Mouse (Mus musculus): Measurements from ENCODE around the gene Ptprn2. TPM values are rescaled to one million over a fixed set of nuclear protein-coding genes. Genes with fewer than 3 reads are reported as not detected.

Ptprn2 gene
- polyA plus RNA-seq, 1 experiment = 0.37 TPM

GRCm38 (mm10) chr12:117257205-117257920 lies 771.8 kb downstream of the Ptprn2 start:
- Histone ChIP-seq H3K9me3 (replicated peaks; ENCODE audit: control insufficient read depth, insufficient read depth, low read length, poor library complexity, severe bottlenecking) (no peaks in the 10 kb centered on the region), H3K4me1 (ENCODE audit: control insufficient read depth, insufficient read depth, low read length) (peaks cover 12% of the 10 kb centered on the region), H3K9ac (ENCODE audit: low read depth, poor library complexity, severe bottlenecking) (0 out of 2 replicates have a peak overlapping the region, but pooled peaks have one; percentile 10), H3K36me3 (ENCODE audit: control insufficient read depth, insufficient read depth, low read length, poor library complexity, severe bottlenecking) (no peaks in the 10 kb centered on the region), H3K27ac (ENCODE audit: insufficient read depth, low read length) (no peak overlapping the region), H3K27me3 (ENCODE audit: control insufficient read depth, insufficient read depth, low read length, poor library complexity, severe bottlenecking) (no peaks in the 10 kb centered on the region), H3K4me3 (ENCODE audit: low read depth, low read length) (peak overlapping the region; percentile 27)
- TF ChIP-seq EP300 (IDR thresholded peaks at IDR 0.05; ENCODE audit: insufficient read depth, low read depth, low read length) (no peak), CTCF (IDR thresholded peaks at IDR 0.05; ENCODE audit: low read depth, low read length) (no peak), POLR2A (IDR thresholded peaks at IDR 0.05; ENCODE audit: insufficient read depth, low read length) (no peak)

- Histone ChIP-seq H3K36me3 (ENCODE audit: control insufficient read depth, insufficient read depth, low read length, poor library complexity, severe bottlenecking) (no peaks in the 10 kb centered on the region), H3K27me3 (ENCODE audit: control insufficient read depth, insufficient read depth, low read length, poor library complexity, severe bottlenecking) (no peaks in the 10 kb centered on the region), H3K4me1 (ENCODE audit: control insufficient read depth, insufficient read depth, low read length) (peaks cover 12% of the 10 kb centered on the region), H3K9me3 (replicated peaks; ENCODE audit: control insufficient read depth, insufficient read depth, low read length, poor library complexity, severe bottlenecking) (no peaks in the 10 kb centered on the region), H3K4me3 (ENCODE audit: low read depth, low read length) (peak overlapping the region; percentile 27), H3K9ac (ENCODE audit: low read depth, poor library complexity, severe bottlenecking) (0 out of 2 replicates have a peak overlapping the region, but pooled peaks have one; percentile 10), H3K27ac (ENCODE audit: insufficient read depth, low read length) (no peak overlapping the region)
- TF ChIP-seq CTCF (IDR thresholded peaks at IDR 0.05; ENCODE audit: low read depth, low read length) (no peak), POLR2A (IDR thresholded peaks at IDR 0.05; ENCODE audit: insufficient read depth, low read length) (no peak), EP300 (IDR thresholded peaks at IDR 0.05; ENCODE audit: insufficient read depth, low read depth, low read length) (no peak)
Observed at GRCm38 (mm10) chr12:117257921-117258497, 772.5 kb downstream of the Ptprn2 start.

GRCm38 (mm10) chr12:117260391-117261164 lies 775.1 kb downstream of the Ptprn2 start:
- Histone ChIP-seq H3K4me1 (ENCODE audit: control insufficient read depth, insufficient read depth, low read length) (peaks cover 12% of the 10 kb centered on the region), H3K27ac (ENCODE audit: insufficient read depth, low read length) (no peak overlapping the region), H3K4me3 (ENCODE audit: low read depth, low read length) (no peak overlapping the region), H3K27me3 (ENCODE audit: control insufficient read depth, insufficient read depth, low read length, poor library complexity, severe bottlenecking) (no peaks in the 10 kb centered on the region), H3K9ac (ENCODE audit: low read depth, poor library complexity, severe bottlenecking) (no peak overlapping the region), H3K9me3 (replicated peaks; ENCODE audit: control insufficient read depth, insufficient read depth, low read length, poor library complexity, severe bottlenecking) (no peaks in the 10 kb centered on the region), H3K36me3 (ENCODE audit: control insufficient read depth, insufficient read depth, low read length, poor library complexity, severe bottlenecking) (no peaks in the 10 kb centered on the region)
- no peak for TF ChIP-seq POLR2A (IDR thresholded peaks at IDR 0.05; ENCODE audit: insufficient read depth, low read length)
- TF ChIP-seq CTCF (IDR thresholded peaks at IDR 0.05; ENCODE audit: low read depth, low read length) = no peak

DNA sequence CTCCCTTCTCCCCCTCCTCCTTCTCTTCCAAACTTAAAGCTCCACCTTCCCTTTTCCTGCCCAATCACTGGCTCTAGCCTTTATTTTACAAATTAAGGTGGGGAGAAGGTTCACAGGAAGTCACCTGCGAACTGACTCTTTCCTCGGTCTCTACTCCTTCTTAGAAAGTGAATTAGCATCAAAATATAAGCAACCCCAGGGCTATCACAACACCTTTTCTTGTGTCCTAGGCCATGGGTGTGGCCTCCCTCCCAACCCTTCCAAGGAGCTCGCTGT lies 775.6 kb downstream of the Ptprn2 start:
- H3K9ac ChIP-seq (ENCODE audit: low read depth, poor library complexity, severe bottlenecking) = no peak overlapping the region
- H3K36me3 ChIP-seq (ENCODE audit: control insufficient read depth, insufficient read depth, low read length, poor library complexity, severe bottlenecking) = no peaks in the 10 kb centered on the region
- peaks cover 12% of the 10 kb centered on the region for H3K4me1 ChIP-seq (ENCODE audit: control insufficient read depth, insufficient read depth, low read length)
- H3K27me3 ChIP-seq (ENCODE audit: control insufficient read depth, insufficient read depth, low read length, poor library complexity, severe bottlenecking) = no peaks in the 10 kb centered on the region
- no peaks in the 10 kb centered on the region for H3K9me3 ChIP-seq (replicated peaks; ENCODE audit: control insufficient read depth, insufficient read depth, low read length, poor library complexity, severe bottlenecking)
- TF ChIP-seq EP300 (IDR thresholded peaks at IDR 0.05; ENCODE audit: insufficient read depth, low read depth, low read length) = peak; percentile 77; the same call in 1 of the 2 replicates
- no peak for TF ChIP-seq POLR2A (IDR thresholded peaks at IDR 0.05; ENCODE audit: insufficient read depth, low read length)
- no peak overlapping the region for H3K4me3 ChIP-seq (ENCODE audit: low read depth, low read length)
- H3K27ac ChIP-seq (ENCODE audit: insufficient read depth, low read length) = no peak overlapping the region

GRCm38 (mm10) chr12:117262003-117262402 lies 776.5 kb downstream of the Ptprn2 start:
- H3K9me3 ChIP-seq (replicated peaks; ENCODE audit: control insufficient read depth, insufficient read depth, low read length, poor library complexity, severe bottlenecking) = no peaks in the 10 kb centered on the region
- no peaks in the 10 kb centered on the region for H3K36me3 ChIP-seq (ENCODE audit: control insufficient read depth, insufficient read depth, low read length, poor library complexity, severe bottlenecking)
- H3K4me1 ChIP-seq (ENCODE audit: control insufficient read depth, insufficient read depth, low read length) = peaks cover 10% of the 10 kb centered on the region
- H3K27ac ChIP-seq (ENCODE audit: insufficient read depth, low read length) = no peak overlapping the region
- no peak overlapping the region for H3K9ac ChIP-seq (ENCODE audit: low read depth, poor library complexity, severe bottlenecking)
- H3K4me3 ChIP-seq (ENCODE audit: low read depth, low read length) = no peak overlapping the region
- no peaks in the 10 kb centered on the region for H3K27me3 ChIP-seq (ENCODE audit: control insufficient read depth, insufficient read depth, low read length, poor library complexity, severe bottlenecking)
- TF ChIP-seq CTCF (IDR thresholded peaks at IDR 0.05; ENCODE audit: low read depth, low read length) = no peak
- no peak for TF ChIP-seq POLR2A (IDR thresholded peaks at IDR 0.05; ENCODE audit: insufficient read depth, low read length)
- TF ChIP-seq EP300 (IDR thresholded peaks at IDR 0.05; ENCODE audit: insufficient read depth, low read depth, low read length) = no peak

DNA sequence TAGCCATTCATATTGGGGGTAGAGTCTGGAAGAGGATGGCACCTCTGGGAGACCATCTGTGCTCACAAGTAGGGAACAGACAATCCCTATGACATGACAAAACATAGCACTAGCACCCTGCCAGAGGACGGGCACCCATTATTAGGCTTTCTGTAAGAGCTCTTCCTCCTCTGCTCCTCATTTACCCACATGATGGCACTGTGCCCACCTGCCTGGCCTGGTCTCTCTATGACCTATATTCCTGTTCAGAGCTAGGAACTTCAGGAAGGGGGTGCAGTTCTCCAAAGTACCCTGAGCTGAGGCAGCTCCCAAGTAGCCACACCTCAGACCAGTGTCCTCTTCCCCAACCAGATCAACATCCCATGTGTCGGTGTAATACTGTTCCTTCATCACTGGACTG lies 777.6 kb downstream of the Ptprn2 start:
- Histone ChIP-seq H3K27ac (ENCODE audit: insufficient read depth, low read length) (no peak overlapping the region), H3K4me1 (ENCODE audit: control insufficient read depth, insufficient read depth, low read length) (peaks cover 10% of the 10 kb centered on the region), H3K27me3 (ENCODE audit: control insufficient read depth, insufficient read depth, low read length, poor library complexity, severe bottlenecking) (no peaks in the 10 kb centered on the region), H3K4me3 (ENCODE audit: low read depth, low read length) (no peak overlapping the region), H3K36me3 (ENCODE audit: control insufficient read depth, insufficient read depth, low read length, poor library complexity, severe bottlenecking) (no peaks in the 10 kb centered on the region), H3K9me3 (replicated peaks; ENCODE audit: control insufficient read depth, insufficient read depth, low read length, poor library complexity, severe bottlenecking) (no peaks in the 10 kb centered on the region), H3K9ac (ENCODE audit: low read depth, poor library complexity, severe bottlenecking) (no peak overlapping the region)
- TF ChIP-seq POLR2A (IDR thresholded peaks at IDR 0.05; ENCODE audit: insufficient read depth, low read length) = no peak

Data from ES-Bruce4 (cell line).